Mouse (Mus musculus): ENCODE data around the gene Hic2. TPM values are rescaled to one million over a fixed set of nuclear protein-coding genes. Genes with fewer than 3 reads are reported as not detected.
A peak's percentile ranks its signal among the peaks of the same experiment; 100 is the strongest.

The Hic2 gene
- total RNA-seq (2014; rRNA removed) (10.0 and 13.1 TPM in 2 replicates), polyA plus RNA-seq (2015; fragmentation: Nextera tagmentation; extraction: Ambion mirVana) (4.7 and 5.1 TPM in 2 replicates)

GRCm38 (mm10) chr16:17232794-17233701, at the start of gene Hic2:
TSS of gene Hic2 (plus strand) at chr16:17233572.
- Histone ChIP-seq H3K36me3 (ENCODE audit: insufficient read depth, low read length) (no peaks in the 10 kb centered on the region), H3K4me3 (ENCODE audit: low read length) (peak within 1 kb of the TSS; percentile 96), H3K9me3 (ENCODE audit: low read length) (no peaks in the 10 kb centered on the region), H3K4me1 (ENCODE audit: insufficient read depth, low read length) (peaks cover 18% of the 10 kb centered on the region), H3K27me3 (ENCODE audit: insufficient read depth, low read length) (no peaks in the 10 kb centered on the region), H3K4me2 (ENCODE audit: low read depth, low read length) (peak within 1 kb of the TSS; percentile 89), H3K9ac (replicated peaks; ENCODE audit: low read length) (peak within 1 kb of the TSS; percentile 97), H3K27ac (peak within 1 kb of the TSS; percentile 92)
- ATAC-seq: peak; percentile 97
- peak; percentile 97 for DNase-seq (ENCODE audit: low spot score)
- no peak for TF ChIP-seq CTCF (IDR thresholded peaks at IDR 0.05; ENCODE audit: low read depth)
- 2% methylated on average over 55 of the region's 59 CpGs for WGBS

DNA sequence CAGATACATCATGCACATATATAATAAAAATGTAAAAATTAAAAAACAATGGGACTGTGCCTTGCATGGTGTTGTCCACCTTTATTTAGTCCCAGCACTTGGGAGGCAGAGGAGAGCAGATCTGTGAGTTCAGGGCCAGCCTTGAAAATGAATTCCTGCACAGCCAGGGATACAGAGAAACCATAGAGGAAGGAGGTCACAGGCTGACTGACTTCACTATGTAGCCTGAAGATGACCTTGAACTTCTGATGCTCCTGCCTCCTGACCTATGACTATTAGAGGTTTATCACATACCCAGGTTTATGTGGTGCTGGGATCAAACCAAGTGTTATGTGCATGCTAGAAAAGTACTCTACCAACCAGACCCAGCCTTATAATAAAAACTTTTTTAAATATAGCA, 47.9 kb upstream of the Hic2 start:
- H3K4me2 ChIP-seq (ENCODE audit: low read depth, low read length): no peak overlapping the region
- no peaks in the 10 kb centered on the region for H3K36me3 ChIP-seq (ENCODE audit: insufficient read depth, low read length)
- no peaks in the 10 kb centered on the region for H3K27me3 ChIP-seq (ENCODE audit: insufficient read depth, low read length)
- no peak for TF ChIP-seq CTCF (IDR thresholded peaks at IDR 0.05; ENCODE audit: low read depth)
- H3K9me3 ChIP-seq (ENCODE audit: low read length): no peaks in the 10 kb centered on the region
- H3K4me1 ChIP-seq (ENCODE audit: insufficient read depth, low read length): no peaks in the 10 kb centered on the region
- H3K9ac ChIP-seq (replicated peaks; ENCODE audit: low read length): no peak overlapping the region
- H3K4me3 ChIP-seq (ENCODE audit: low read length): no peak overlapping the region
- DNase-seq (ENCODE audit: low spot score): no peak
- no peak overlapping the region for H3K27ac ChIP-seq
- ATAC-seq: no peak

DNA sequence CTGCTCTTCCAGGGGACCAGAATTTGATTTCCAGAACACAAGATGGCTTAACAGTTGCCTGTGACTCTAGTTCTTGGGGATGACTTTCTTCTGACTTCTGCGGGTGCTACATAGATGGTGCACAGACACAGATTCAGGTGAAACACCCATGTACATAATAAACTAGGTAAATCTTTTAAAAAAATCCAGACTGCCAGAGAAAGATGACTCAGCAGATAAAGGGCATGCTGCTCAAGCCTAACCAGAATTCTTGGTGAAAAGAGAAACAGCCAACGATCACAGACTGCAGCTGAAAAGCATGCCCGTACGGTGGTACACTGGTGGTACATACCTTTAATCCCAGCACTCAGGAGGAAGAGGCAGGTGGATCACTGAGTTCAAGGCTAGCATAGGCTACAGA, 39.5 kb upstream of the Hic2 start:
- no peak for TF ChIP-seq CTCF (IDR thresholded peaks at IDR 0.05; ENCODE audit: low read depth)
- Histone ChIP-seq H3K9ac (replicated peaks; ENCODE audit: low read length) (no peak overlapping the region), H3K4me3 (ENCODE audit: low read length) (no peak overlapping the region), H3K4me1 (ENCODE audit: insufficient read depth, low read length) (no peaks in the 10 kb centered on the region), H3K36me3 (ENCODE audit: insufficient read depth, low read length) (no peaks in the 10 kb centered on the region), H3K27ac (no peak overlapping the region), H3K9me3 (ENCODE audit: low read length) (no peaks in the 10 kb centered on the region), H3K4me2 (ENCODE audit: low read depth, low read length) (no peak overlapping the region), H3K27me3 (ENCODE audit: insufficient read depth, low read length) (no peaks in the 10 kb centered on the region)
- WGBS: 94% methylated on average over 4 of the region's 4 CpGs
- ATAC-seq (no peak), DNase-seq (ENCODE audit: low spot score) (no peak)

- ATAC-seq (peak; percentile 10; the same call in 1 of the 2 replicates), DNase-seq (ENCODE audit: low spot score) (no peak)
- no peaks in the 10 kb centered on the region for H3K9me3 ChIP-seq (ENCODE audit: low read length)
- H3K9ac ChIP-seq (replicated peaks; ENCODE audit: low read length): peak overlapping the region; percentile 96
- peak overlapping the region; percentile 82 for H3K27ac ChIP-seq
- H3K4me3 ChIP-seq (ENCODE audit: low read length): peak overlapping the region; percentile 79
- WGBS: 10% methylated on average over 24 of the region's 24 CpGs
- no peaks in the 10 kb centered on the region for H3K36me3 ChIP-seq (ENCODE audit: insufficient read depth, low read length)
- no peaks in the 10 kb centered on the region for H3K27me3 ChIP-seq (ENCODE audit: insufficient read depth, low read length)
- no peak for TF ChIP-seq CTCF (IDR thresholded peaks at IDR 0.05; ENCODE audit: low read depth)
- H3K4me1 ChIP-seq (ENCODE audit: insufficient read depth, low read length): peaks cover 8% of the 10 kb centered on the region; the same call in 1 of the 2 replicates
- peak overlapping the region; percentile 86 for H3K4me2 ChIP-seq (ENCODE audit: low read depth, low read length)
Measured at GRCm38 (mm10) chr16:17200121-17200952, 33.0 kb upstream of the Hic2 start.

DNA sequence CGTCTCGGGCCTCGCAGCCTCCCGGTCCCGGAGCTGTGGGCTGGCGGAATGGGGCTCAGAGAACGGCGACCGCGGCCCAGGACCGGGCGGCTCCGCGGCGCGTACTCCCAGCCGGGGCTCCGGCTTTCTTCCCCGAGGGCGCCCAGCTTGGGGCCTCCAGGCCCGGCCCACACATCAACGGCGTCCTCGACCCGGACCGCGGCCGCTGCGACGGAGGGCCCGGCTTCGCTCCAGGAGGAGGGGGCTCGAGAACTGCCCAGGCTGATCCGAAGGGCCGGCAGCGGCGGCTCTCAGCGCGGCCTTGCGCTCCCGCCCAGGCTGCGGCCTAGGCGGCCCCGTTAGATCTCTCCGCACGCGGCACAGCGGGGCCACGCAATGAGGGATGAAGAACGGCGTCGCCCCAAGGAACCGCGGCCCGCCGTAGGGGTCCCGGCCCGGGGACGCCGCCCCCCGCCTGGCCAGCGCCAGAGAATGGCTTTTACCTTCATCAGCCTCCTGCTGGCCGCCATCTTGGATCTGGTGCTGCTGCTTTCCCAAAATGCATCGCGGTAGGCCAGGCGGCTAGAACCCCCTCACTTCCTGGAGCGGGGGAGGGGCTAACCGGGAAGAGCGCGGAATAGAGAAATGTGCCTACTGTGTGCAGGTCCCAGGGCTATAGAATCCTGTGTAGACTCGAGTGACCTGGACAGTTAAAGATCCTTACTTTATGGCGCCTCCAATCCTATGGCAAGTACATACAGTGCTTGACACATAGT, 32.2 kb upstream of the Hic2 start:
- WGBS: 1% methylated on average over 71 of the region's 72 CpGs
- Histone ChIP-seq H3K9ac (replicated peaks; ENCODE audit: low read length) (peak overlapping the region; percentile 96), H3K36me3 (ENCODE audit: insufficient read depth, low read length) (no peaks in the 10 kb centered on the region), H3K4me1 (ENCODE audit: insufficient read depth, low read length) (peaks cover 8% of the 10 kb centered on the region; the same call in 1 of the 2 replicates), H3K4me3 (ENCODE audit: low read length) (peak overlapping the region; percentile 79), H3K27ac (peak overlapping the region; percentile 82), H3K27me3 (ENCODE audit: insufficient read depth, low read length) (no peaks in the 10 kb centered on the region), H3K4me2 (ENCODE audit: low read depth, low read length) (peak overlapping the region; percentile 86), H3K9me3 (ENCODE audit: low read length) (no peaks in the 10 kb centered on the region)
- ATAC-seq: peak; percentile 91
- DNase-seq (ENCODE audit: low spot score): peak; percentile 91
- TF ChIP-seq CTCF (IDR thresholded peaks at IDR 0.05; ENCODE audit: low read depth): peak; percentile 1

- TF ChIP-seq CTCF (IDR thresholded peaks at IDR 0.05; ENCODE audit: low read depth): peak; percentile 69
- WGBS: 54% methylated on average over 2 of the region's 2 CpGs
- DNase-seq (ENCODE audit: low spot score): peak; percentile 63
- no peak overlapping the region for H3K27ac ChIP-seq
- no peaks in the 10 kb centered on the region for H3K27me3 ChIP-seq (ENCODE audit: insufficient read depth, low read length)
- no peaks in the 10 kb centered on the region for H3K9me3 ChIP-seq (ENCODE audit: low read length)
- no peak overlapping the region for H3K4me3 ChIP-seq (ENCODE audit: low read length)
- peak; percentile 68 for ATAC-seq
- H3K9ac ChIP-seq (replicated peaks; ENCODE audit: low read length): no peak overlapping the region
- H3K4me2 ChIP-seq (ENCODE audit: low read depth, low read length): no peak overlapping the region
- H3K36me3 ChIP-seq (ENCODE audit: insufficient read depth, low read length): no peaks in the 10 kb centered on the region
- peaks cover 8% of the 10 kb centered on the region; the same call in 1 of the 2 replicates for H3K4me1 ChIP-seq (ENCODE audit: insufficient read depth, low read length)
Measured at GRCm38 (mm10) chr16:17201977-17202376, 31.4 kb upstream of the Hic2 start.
